Mouse (Mus musculus): ENCODE measurements around the gene Bub3.
A peak's percentile ranks its signal among the peaks of the same experiment; 100 is the strongest.

Bub3 gene

DNA sequence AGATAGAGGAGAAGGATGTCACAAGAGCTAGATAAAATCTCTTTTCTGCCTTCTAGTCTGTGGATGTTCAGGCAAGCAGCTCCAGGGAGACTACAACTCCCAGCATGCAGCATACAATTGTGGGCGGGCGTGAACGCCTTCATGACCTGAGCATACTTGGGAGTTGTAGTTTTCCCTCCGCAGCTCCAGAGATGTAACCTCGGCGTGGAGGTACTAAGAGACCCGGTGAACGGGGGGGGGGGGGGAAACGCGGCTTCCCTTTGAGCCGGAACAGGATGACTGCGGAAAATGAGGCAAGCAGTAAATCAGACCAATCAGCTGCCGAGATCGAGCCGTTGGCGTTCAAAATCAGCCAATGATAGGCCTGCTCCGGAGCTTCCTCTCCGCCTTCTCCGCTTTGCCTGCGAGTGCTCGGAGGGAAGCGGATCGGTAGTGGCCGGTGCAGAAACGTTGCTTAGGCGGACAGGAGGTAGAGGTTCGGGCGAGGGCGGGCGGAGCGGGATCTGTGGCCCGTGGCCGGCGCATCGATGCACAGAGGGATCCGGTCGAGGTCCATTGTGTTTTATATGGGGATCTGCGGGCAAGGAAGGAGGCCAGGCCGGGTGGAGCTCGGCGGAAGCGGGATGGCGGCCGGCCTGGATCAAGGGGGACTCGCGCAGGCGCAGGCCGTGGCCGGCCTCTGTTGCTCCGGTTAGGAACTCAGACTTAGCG, at the start of gene Bub3:
Gene Bub3 (plus strand): TSS at position 237 of the 711 bp plus-strand sequence.
- peak; percentile 96 for DNase-seq (ENCODE audit: low read depth)

DNA sequence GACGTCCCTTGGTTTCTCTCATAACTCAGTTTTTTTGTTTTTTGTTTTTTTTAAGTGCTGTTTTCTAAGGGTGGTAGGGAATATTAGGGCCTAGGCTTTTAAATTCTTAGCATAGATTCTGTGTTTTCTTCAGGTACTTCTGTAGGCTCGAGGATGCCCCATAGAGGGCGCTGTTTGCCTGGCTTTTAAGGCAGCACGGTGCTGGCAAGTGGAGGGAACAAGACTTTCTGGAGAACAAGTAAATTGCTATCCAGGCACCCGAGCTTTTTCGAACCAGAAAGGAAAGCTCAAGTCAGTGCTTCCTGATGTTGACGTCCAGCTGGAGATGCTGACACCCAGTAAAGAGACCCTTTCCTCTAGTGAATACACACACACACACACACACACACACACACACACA, 20.0 kb upstream of the Bub3 start:
- peak; percentile 88 for DNase-seq (ENCODE audit: low read depth)

DNA sequence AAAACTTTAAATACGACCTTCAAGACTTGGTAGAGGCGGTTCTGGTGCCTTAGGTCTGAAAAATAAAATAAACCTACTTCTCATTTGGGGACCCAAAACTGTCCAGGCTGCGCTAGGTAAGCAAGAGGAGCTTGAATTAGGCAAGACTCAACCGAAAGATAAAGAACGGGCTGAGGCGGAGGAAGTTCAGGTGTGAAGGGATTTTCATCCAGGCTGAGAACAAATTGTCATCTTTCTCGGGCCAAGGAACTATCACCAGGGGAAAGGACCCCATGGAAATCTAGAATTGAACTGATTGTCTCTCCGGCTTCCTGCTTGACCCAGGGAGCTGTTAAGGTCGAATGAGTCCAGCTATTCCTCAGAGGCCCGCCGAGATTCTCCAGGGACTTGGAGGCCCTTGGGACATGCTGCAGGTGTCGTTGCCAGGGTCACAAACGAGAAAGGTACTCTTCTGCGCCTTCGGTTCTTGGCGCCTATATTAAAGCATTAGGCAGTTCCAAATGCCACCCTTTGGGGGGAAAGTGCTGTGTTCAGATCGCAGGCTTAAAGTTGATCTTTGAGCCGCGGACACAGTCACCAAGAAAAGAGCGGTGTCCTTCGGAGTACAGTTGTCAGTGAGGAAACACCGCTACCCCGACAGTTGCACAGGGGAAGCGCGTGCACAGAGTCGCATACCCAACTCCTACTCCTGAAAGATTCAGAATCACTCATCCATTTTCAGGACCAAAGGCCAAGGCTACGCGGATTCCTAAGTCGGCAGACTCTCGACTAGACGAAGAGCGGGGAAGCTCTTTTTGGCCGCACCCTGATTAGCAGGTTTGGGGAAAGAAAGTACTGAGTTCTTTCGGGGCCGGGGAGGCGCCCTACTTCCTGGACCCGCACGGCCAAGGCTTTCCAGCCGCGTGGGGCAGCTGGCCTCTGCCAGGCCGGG, 18.6 kb upstream of the Bub3 start:
- peak; percentile 44 for DNase-seq (ENCODE audit: low read depth)

DNA sequence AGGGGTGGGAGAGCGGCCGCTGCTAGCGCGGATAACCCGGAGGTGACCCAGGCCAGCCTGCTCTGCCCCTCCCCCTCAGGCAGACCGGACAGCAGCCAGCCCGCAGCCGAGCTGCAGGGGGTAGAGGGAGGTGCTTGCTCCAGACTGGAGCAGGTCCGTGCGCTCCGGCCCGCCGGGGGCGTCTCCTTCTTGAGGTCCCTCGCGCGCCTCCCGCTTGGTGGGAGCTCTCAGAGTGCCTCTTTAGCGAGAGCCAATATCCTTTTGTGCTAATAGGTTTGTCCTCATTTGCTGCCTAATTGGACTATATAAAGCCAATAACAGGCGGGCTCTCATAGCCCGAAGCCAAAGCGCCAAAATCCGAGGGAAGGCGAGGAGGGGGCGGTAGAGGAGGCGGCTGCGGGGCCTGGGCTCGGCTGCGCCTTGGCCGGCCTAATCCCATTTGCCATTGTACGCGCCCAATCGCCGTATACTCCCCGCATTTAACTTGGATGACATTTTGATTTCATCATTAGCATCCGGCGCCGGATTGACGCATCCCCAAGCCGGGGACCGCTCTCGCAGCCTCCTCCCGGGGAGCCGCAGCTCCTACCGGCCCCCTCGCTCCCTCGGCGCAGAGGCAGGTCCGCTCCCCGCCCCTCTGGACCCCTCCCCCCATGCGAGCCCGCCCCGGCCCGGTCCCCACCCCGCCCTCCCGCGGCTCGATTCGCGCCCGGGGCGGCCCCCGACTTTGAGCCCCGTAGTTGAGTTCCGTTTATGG, 17.7 kb upstream of the Bub3 start, which contains the start of gene Hmx3:
Gene Hmx3 (plus strand): TSS at position 753 of the 757 bp plus-strand sequence.
- peak; percentile 48 for DNase-seq (ENCODE audit: low read depth)

DNA sequence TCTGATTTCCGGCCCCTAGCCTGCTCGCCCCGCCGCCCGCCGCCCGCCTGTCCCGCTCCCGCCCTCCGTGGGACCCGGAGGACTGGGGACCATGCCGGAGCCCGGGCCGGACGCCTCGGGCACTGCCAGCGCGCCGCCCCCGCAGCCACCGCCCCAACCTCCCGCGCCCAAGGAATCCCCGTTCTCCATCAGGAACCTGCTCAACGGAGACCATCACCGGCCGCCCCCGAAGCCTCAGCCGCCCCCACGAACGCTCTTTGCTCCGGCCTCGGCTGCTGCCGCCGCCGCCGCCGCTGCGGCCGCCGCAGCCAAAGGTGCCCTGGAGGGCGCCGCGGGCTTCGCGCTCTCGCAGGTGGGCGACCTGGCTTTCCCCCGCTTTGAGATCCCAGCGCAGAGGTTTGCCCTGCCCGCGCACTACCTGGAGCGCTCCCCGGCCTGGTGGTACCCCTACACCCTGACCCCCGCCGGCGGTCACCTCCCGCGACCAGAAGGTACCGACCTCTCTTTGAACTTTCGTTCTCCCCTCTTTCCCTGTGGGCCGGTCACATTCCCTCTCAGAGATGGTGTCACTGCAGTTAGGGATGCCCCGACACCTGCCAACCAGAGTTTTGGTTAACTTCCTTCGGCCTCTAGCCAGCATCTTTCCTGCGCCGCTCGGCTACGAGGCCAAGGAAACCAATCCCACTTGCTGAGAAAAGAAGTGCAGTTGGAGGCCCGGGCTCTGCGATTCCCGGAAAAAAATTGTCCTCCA, 17.0 kb upstream of the Bub3 start:
- peak; percentile 47 for DNase-seq (ENCODE audit: low read depth)

DNA sequence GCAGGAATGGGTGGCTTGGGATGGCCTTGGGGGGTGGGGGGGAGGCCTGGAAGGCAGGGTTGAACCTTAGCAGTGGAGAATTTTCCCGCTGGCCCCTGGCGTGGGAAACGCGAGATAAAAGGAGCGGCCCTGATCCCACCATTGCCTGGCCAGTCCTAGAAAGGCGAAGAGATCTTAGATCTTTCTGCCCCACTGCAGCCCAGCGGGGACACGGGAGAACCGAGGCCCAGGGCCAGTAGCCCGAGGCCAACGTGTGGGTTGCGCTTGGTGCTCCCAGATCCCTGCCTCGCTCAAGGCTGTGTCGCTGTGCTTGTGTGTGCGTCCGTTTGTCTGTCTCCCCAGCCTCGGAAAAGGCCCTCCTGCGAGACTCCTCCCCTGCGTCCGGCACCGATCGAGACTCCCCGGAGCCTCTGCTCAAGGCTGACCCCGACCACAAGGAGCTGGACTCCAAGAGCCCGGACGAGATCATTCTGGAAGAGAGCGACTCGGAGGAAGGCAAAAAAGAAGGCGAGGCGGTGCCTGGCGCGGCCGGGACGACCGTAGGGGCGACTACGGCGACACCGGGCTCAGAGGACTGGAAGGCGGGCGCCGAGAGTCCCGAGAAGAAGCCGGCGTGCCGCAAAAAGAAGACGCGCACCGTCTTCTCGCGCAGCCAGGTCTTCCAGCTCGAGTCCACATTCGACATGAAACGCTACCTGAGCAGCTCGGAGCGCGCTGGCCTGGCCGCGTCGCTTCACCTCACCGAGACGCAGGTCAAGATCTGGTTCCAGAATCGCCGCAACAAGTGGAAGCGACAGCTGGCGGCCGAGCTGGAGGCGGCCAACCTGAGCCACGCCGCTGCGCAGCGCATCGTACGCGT, 16.2 kb upstream of the Bub3 start:
- peak; percentile 45 for DNase-seq (ENCODE audit: low read depth)

DNA sequence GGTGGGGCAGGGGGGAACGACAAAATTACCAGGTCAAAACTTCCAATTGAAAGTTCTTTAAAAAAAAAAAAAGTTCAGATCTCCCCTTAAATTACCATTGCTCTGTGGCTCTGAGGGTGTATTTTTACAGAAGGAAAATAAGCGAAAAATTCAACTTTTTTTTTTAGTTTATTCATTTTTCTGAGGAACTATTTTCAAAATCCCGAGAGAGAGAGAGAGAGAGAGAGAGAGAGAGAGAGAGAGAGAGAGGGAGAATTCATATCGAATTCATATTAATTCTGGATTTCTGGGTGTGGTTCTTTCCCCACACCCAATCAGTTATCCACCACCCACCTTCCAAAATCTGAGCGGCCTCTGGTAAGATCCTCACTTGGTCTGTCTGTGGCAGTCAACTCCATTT, 15.2 kb upstream of the Bub3 start:
- no peak for DNase-seq (ENCODE audit: low read depth)

DNA sequence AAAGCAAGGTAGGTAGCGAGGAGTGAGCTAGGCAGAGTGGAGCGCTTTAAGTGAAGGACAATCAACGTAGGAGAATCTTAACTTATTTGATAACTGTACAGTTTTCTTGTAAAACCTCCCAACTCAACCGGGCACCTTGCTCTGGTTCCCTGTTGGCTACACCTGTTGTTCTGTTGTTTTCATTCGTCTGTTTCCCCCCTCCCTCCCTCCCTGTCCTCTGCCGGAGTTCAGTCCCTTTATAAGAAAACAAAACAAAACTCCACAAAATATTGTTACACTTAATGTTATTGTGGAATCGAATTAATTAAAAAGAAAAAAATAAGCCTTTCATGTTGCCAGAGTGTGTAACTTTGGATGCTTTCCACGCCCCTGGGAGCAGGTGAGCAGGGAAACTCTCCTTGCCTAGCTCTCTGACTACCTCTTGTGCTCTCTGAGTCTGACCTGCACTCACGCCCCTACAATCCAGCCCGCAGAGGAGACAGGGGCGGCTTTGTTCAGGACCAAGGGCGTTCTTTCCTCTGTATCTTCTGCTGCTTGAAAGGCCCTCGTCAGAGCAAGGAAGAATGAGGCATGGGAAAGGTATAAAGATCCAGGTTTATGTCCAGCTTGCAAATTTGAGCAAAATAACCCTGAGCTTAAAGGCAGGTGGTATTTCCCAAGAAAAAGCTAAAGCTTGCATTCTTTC, 14.2 kb upstream of the Bub3 start:
- peak; percentile 18 for DNase-seq (ENCODE audit: low read depth)

DNA sequence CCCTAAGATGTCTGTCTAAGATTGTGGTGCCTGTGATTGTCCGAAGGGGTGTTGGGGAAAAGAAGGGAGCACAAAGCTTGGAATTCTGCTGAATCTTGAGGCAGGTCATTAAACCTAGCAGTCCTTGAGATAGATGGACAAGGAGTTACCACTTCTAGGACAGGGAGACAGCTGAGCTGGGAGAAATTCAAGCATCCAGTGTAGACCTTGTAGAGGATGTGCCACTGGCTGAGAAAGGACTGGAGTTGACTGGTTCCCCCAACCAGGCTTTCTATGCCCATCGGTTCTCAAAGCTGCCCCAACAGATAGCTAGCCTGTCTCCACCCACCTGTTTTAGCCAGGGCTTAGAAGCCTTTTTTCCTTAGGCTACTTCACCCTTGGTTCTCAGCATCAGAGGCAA, 13.6 kb upstream of the Bub3 start:
- peak; percentile 25 for DNase-seq (ENCODE audit: low read depth)

DNA sequence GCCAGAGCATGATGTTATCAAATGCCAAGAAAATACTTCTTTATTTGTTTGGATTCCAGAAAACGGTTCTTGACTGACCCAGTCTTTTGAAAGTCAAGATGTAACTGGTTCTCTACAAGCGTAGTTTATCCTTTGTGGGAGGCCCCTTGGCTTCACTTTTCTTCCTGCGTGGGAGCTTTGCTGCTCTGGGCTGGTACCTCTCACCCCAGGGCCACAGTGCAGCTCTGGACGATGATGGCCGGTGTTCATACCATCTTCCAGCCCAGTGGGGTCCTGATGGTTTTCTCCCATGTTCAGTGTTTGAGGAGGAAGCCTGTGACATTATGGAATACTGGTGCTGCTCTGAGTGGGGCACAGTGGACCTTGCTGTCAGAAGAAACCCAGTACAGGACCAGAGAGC, 12.5 kb upstream of the Bub3 start:
- DNase-seq (ENCODE audit: low read depth): no peak

DNA sequence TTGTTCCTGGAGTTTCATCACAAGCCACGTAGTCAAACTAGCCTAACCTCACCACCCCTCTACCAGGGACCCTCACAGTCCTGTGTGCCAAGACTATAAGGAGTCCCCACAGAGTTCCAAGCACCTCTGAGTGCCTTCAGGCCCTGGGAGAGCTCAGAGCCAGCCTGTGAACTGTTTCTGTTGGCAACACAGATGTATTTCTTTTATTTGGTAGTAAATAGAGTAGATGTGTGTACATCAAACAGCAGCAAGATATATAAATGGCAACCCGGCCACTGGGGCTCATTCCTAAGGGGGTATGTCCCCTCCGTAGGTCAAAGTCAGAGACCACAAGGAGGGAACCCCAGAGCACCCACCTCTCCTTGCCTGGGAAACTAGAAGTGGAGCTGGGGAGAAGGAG, 11.5 kb upstream of the Bub3 start, which contains the start of gene Hmx2:
Gene Hmx2 (plus strand): TSS at position 301 of the 400 bp plus-strand sequence.
- DNase-seq (ENCODE audit: low read depth): no peak

DNA sequence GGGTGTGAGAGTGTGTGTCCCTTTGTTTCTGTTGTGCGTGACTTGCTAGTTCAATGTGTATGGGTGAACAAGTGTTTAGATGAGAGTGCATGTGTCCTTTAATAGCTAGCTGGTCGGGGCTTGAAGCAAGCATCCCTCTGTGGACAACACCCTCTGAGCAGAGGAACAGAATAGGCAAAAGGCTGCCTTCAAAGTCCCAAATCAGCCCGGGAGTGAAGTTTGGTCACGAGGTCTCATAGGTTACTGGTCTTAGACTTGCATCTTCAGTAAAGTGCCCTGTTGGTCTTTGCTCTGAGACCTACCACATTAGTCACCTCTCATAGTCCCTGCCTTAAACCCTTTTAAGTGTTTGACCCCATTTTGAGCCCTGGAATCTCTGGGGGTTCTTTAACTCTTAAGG, 8.6 kb upstream of the Bub3 start:
- DNase-seq (ENCODE audit: low read depth): peak; percentile 52

DNA sequence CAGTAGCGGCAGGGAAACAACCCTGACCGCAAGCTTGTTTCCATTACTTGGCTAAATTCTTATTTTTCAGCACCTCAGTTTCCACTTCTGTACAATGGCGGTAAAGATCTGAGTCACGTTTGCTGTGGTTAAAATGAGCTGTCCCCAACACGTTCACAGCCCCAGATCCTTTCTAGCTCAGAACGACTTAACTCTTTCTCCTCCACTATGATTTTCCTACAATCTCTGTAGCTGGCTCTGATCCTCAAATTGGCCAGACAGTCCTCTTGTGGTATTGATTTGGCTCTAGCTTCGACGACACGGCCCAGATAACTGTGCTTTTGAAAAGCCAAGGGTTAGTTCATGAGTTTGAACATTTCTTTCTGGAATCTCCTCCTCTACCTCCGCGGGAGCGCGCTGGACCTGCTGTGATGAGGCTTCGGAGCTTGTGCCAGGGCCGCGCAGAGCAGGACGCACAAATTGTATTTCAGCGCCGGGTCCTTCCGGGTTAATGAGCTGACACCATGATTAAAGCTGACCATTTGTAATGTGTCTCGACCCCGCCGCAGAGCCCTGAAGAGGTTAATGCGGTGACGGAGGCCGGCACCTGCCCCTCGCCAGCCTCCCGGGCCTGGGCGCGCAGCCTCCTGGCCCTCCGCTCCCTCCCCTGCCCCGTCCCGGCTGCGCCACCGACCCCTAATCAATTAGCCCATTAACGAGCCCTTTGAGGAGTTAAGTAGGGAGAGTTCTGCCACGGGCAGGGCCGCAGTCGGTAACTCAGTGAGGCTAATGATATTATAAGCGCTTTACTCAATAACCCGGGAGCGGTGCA, 7.9 kb upstream of the Bub3 start:
- peak; percentile 22 for DNase-seq (ENCODE audit: low read depth)

DNA sequence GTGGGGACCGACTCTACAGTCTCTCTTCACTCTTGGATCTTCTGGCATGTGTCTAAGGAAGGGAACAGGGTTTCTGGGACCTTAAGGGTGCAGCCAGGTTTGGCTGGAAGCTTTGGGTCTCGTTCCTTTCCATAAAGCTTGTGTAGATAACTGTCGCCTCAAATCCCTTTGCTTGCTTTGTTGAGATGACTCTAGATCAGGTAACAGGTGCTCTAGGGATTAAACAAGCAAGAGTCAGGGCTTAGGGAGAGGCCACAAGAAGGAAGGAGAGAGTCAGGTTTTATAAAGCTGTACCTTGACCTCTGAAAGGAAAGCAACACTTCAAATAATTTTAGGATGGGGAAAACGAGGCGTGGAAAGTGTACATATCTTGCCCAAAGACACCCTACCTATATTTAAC, 7.2 kb upstream of the Bub3 start:
- peak; percentile 35 for DNase-seq (ENCODE audit: low read depth)

DNA sequence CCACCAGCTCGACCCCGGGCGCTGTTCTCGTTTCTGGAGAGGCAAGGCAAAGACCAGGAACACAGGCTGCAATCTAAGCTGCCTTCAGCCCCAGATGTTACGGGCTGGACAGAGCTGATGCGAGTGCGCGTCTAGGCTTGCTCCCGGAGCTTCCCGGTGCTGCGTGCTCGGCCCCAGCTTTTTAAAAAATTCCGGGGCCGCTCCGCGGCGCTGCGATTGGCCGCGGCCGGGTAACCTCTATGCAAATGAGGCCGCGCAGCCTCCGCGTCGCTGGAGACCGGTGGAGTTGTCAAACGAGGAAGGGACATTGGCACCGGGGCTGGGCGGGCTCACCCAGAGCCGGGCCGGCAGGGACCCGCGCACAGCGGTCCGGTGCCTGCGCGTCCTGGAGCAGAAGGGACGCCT, 6.2 kb upstream of the Bub3 start:
- DNase-seq (ENCODE audit: low read depth): peak; percentile 78

DNA sequence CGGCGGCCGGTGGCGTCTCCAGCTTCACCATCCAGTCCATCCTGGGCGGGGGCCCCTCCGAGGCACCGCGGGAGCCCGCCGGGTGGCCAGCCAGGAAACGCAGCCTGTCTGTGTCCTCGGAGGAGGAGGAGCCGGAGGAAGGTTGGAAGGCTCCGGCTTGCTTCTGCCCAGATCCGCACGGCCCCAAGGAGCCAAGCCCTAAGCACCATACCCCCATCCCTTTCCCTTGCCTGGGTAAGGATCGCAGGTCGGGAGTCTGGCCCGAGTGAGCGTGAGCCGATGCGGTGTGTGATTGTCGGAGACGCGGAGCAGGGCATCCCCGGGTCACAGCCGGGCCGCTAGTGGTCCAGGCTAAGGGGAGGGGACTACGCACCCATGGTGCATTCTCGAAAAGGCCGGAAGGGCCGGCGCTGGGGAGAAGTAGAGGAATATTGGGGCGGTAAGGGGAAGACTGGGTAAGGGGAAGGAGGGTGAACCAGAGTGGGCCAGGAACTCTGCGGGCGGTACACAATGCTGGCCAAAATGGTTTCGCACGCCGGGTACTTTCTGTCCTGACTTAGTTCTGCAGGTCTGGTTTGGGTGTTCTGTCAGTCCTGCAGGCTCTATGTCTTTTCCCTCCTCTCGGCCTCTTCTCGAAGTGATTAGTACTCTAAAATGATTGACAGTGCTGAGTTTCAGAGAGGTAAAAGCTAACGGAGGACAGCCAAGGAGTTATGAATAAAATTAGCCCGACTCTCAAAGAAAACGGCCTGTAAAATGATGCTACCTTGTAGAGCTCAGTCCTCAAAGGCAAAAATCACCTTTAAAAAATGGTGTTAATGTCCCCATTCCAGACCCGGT, 5.5 kb upstream of the Bub3 start:
- peak; percentile 54 for DNase-seq (ENCODE audit: low read depth)

DNA sequence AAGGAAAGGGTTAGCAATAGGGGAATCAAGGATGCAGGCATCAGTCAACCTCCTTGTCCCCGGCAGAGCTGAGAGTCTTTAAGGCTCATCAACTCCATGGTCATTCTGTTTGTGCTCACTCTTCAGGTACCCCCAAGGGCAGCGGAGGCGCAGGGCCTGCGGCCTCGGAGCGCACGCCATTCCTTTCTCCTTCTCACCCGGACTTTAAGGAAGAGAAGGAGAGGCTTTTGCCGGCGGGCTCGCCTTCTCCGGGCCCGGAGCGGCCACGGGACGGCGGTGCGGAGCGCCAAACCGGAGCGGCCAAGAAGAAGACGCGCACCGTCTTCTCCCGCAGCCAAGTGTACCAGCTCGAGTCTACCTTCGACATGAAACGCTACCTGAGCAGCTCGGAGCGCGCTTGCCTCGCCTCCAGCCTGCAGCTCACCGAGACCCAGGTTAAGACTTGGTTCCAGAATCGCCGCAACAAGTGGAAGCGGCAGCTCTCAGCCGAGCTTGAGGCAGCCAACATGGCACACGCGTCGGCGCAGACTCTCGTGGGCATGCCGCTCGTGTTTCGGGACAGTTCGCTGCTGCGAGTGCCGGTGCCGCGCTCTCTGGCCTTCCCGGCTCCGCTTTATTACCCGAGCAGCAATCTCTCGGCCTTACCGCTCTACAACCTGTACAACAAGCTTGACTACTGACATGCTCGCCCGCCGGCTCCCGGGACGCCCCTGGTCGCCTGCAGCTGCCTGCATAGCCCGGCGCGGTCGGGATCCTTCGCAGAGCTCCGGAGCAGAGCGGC, 4.5 kb upstream of the Bub3 start:
- peak; percentile 62 for DNase-seq (ENCODE audit: low read depth)

Data from induced T-regulatory cell, adult 2 months (primary cell).